Mouse (Mus musculus) small intestine, adult 2 months (tissue): Measurements from ENCODE around the gene Brsk1. TPM values are rescaled to one million over a fixed set of nuclear protein-coding genes. Genes with fewer than 3 reads are reported as not detected.

Experiments used
- H3K27ac ChIP-seq: fragments of 200-500 bp; 2 replicates; pipeline ENCODE4 v1.5.1; 2012; ENCODE audit warnings: low read depth, low read length, control low read depth, inconsistent platforms; ENCODE audit not compliant: insufficient read depth
- H3K27me3 ChIP-seq: fragments of 200-500 bp; 2 replicates; pipeline ENCODE4 v1.6.1; 2012; ENCODE audit warnings: mild to moderate bottlenecking, moderate library complexity, low read length, inconsistent platforms; ENCODE audit not compliant: control insufficient read depth, insufficient read depth
- H3K36me3 ChIP-seq: fragments of 200-500 bp; 2 replicates; pipeline ENCODE4 v1.6.1; 2012; ENCODE audit warnings: mild to moderate bottlenecking, low read length, control low read depth, inconsistent platforms; ENCODE audit not compliant: control insufficient read depth, insufficient read depth
- H3K4me1 ChIP-seq: fragments of 200-500 bp; 2 replicates; pipeline ENCODE4 v1.6.1; 2012; ENCODE audit warnings: low read length, inconsistent platforms, mixed read lengths; ENCODE audit not compliant: control insufficient read depth, insufficient read depth, insufficient read length
- H3K4me3 ChIP-seq: fragments of 200-500 bp; 2 replicates; pipeline ENCODE4 v1.5.1; 2012; ENCODE audit warnings: low read depth, mild to moderate bottlenecking, control low read depth, inconsistent platforms, low read length, moderate library complexity
- CTCF ChIP-seq: fragments of 200-500 bp; IDR thresholded peaks from 2 replicates; pipeline ENCODE4 v1.5.1; 2012; ENCODE audit warnings: low read depth, mild to moderate bottlenecking, control low read depth, inconsistent platforms, low read length, moderate library complexity, mixed read lengths; ENCODE audit not compliant: insufficient replicate concordance, insufficient read length; ENCODE audit errors: extremely low read depth
- POLR2A ChIP-seq: fragments of 200-500 bp; IDR thresholded peaks from 2 replicates; pipeline ENCODE4 v1.6.1; 2012; ENCODE audit warnings: low read depth, mild to moderate bottlenecking, control low read depth, inconsistent platforms, low read length, moderate library complexity
- WGBS: fragments of 180-500 bp; shearing (Covaris S2); methylation state at CpG from one replicate; pipeline ENCODE4 v1.1.7; 2018; 5-methylcytosine and 5-hydroxymethylcytosine counted together
- polyA plus RNA-seq: library from polyadenylated mRNA; depleted of rRNA; stranded (reverse); fragments of >200 nt; gene quantifications from 2 replicates; pipeline ENCODE4 v1.2.3, GENCODE M21; 2012

Brsk1 gene
- polyA plus RNA-seq, 1 experiment: 1.9 TPM

GRCm38 (mm10) chr7:4651581-4651980 is 38.8 kb upstream of the Brsk1 start:
- H3K4me3 ChIP-seq: no peak overlapping the region
- no peak for TF ChIP-seq POLR2A
- no peak for TF ChIP-seq CTCF
- H3K4me1 ChIP-seq: peaks cover 39% of the 10 kb centered on the region
- peak overlapping the region; percentile 42 for H3K27ac ChIP-seq
- 19% methylated on average over 8 of the region's 8 CpGs for WGBS
- H3K36me3 ChIP-seq: peaks cover 18% of the 10 kb centered on the region
- no peaks in the 10 kb centered on the region for H3K27me3 ChIP-seq

- peaks cover 44% of the 10 kb centered on the region; the same call in 1 of the 2 replicates for H3K4me1 ChIP-seq
- no peaks in the 10 kb centered on the region for H3K27me3 ChIP-seq
- H3K27ac ChIP-seq: peak overlapping the region; percentile 93
- peaks cover 14% of the 10 kb centered on the region for H3K36me3 ChIP-seq
- TF ChIP-seq CTCF: no peak
- 70% methylated on average over 5 of the region's 5 CpGs for WGBS
- H3K4me3 ChIP-seq: no peak overlapping the region
These were observed 37.7 kb upstream of the Brsk1 start for GRCm38 (mm10) chr7:4652726-4653125.

- Histone ChIP-seq H3K36me3 (peaks cover 14% of the 10 kb centered on the region), H3K27ac (peak overlapping the region; percentile 93), H3K27me3 (no peaks in the 10 kb centered on the region), H3K4me1 (peaks cover 40% of the 10 kb centered on the region; the same call in 1 of the 2 replicates), H3K4me3 (0 out of 2 replicates have a peak overlapping the region, but pooled peaks have one; percentile 14)
- WGBS: 45% methylated on average over 5 of the region's 5 CpGs
- TF ChIP-seq POLR2A: no peak
- no peak for TF ChIP-seq CTCF
These were observed 37.1 kb upstream of the Brsk1 start for GRCm38 (mm10) chr7:4653351-4653750.

- Histone ChIP-seq H3K27me3 (no peaks in the 10 kb centered on the region), H3K4me3 (no peak overlapping the region), H3K36me3 (peaks cover 14% of the 10 kb centered on the region), H3K27ac (peak overlapping the region; percentile 93), H3K4me1 (peaks cover 40% of the 10 kb centered on the region; the same call in 1 of the 2 replicates)
- TF ChIP-seq POLR2A: no peak
- no peak for TF ChIP-seq CTCF
- WGBS: 61% methylated on average over 7 of the region's 7 CpGs
These were observed 36.6 kb upstream of the Brsk1 start for GRCm38 (mm10) chr7:4653780-4654179.

GRCm38 (mm10) chr7:4654221-4654620 is 36.2 kb upstream of the Brsk1 start:
- Histone ChIP-seq H3K4me3 (no peak overlapping the region), H3K27ac (peak overlapping the region; percentile 93), H3K27me3 (no peaks in the 10 kb centered on the region), H3K4me1 (peaks cover 40% of the 10 kb centered on the region; the same call in 1 of the 2 replicates), H3K36me3 (peaks cover 14% of the 10 kb centered on the region)
- TF ChIP-seq CTCF (no peak), POLR2A (no peak)
- 67% methylated on average over 2 of the region's 2 CpGs for WGBS

GRCm38 (mm10) chr7:4655393-4655792 is 35.0 kb upstream of the Brsk1 start:
- Histone ChIP-seq H3K27me3 (no peaks in the 10 kb centered on the region), H3K4me1 (peaks cover 42% of the 10 kb centered on the region; the same call in 1 of the 2 replicates), H3K36me3 (peaks cover 14% of the 10 kb centered on the region), H3K4me3 (no peak overlapping the region), H3K27ac (peak overlapping the region; percentile 47)
- WGBS: 69% methylated on average over 4 of the region's 4 CpGs
- TF ChIP-seq CTCF (no peak), POLR2A (no peak)

GRCm38 (mm10) chr7:4655916-4656315 is 34.5 kb upstream of the Brsk1 start:
- Histone ChIP-seq H3K36me3 (peaks cover 14% of the 10 kb centered on the region), H3K27me3 (no peaks in the 10 kb centered on the region), H3K27ac (0 out of 2 replicates have a peak overlapping the region, but pooled peaks have one; percentile 47), H3K4me3 (no peak overlapping the region), H3K4me1 (peaks cover 42% of the 10 kb centered on the region; the same call in 1 of the 2 replicates)
- 28% methylated on average over 1 of the region's 1 CpGs for WGBS
- TF ChIP-seq POLR2A: no peak
- no peak for TF ChIP-seq CTCF

- Histone ChIP-seq H3K4me3 (no peak overlapping the region), H3K4me1 (peaks cover 34% of the 10 kb centered on the region; the same call in 1 of the 2 replicates), H3K36me3 (peaks cover 14% of the 10 kb centered on the region), H3K27me3 (no peaks in the 10 kb centered on the region), H3K27ac (no peak overlapping the region)
- no peak for TF ChIP-seq POLR2A
- TF ChIP-seq CTCF: no peak
- WGBS: 3% methylated on average over 1 of the region's 1 CpGs
These were observed 33.6 kb upstream of the Brsk1 start for GRCm38 (mm10) chr7:4656818-4657217.
